Mouse (Mus musculus): ENCODE data around the gene Gpd1. TPM values are rescaled to one million over a fixed set of nuclear protein-coding genes. Genes with fewer than 3 reads are reported as not detected.
"Not testable (repeated sequence)": the region's sequence is repeated elsewhere in the genome, so short reads cannot be mapped to it uniquely, and the experiment has no call there.

Gpd1 gene
- polyA plus RNA-seq, 1 experiment: 114 TPM

- no peak overlapping the region for H3K4me3 ChIP-seq (replicated peaks; ENCODE audit: extremely low read depth, low read depth, low read length)
- DNase-seq: no peak
- H3K4me1 ChIP-seq (ENCODE audit: control insufficient read depth, insufficient read depth, low read length): no peaks in the 10 kb centered on the region
- TF ChIP-seq POLR2A (IDR thresholded peaks at IDR 0.05; ENCODE audit: borderline replicate concordance, extremely low read depth, low read depth, low read length) (no peak), CTCF (IDR thresholded peaks at IDR 0.05; ENCODE audit: insufficient read depth, low read length) (no peak)
- 89% methylated on average over 11 of the region's 11 CpGs for WGBS
These were observed 19.4 kb downstream of the Gpd1 start for GRCm38 (mm10) chr15:99736675-99737074.

GRCm38 (mm10) chr15:99740229-99740628 is 22.9 kb downstream of the Gpd1 start:
- 89% methylated on average over 4 of the region's 4 CpGs for WGBS
- TF ChIP-seq CTCF (IDR thresholded peaks at IDR 0.05; ENCODE audit: insufficient read depth, low read length) (no peak), POLR2A (IDR thresholded peaks at IDR 0.05; ENCODE audit: borderline replicate concordance, extremely low read depth, low read depth, low read length) (no peak)
- Histone ChIP-seq H3K4me1 (ENCODE audit: control insufficient read depth, insufficient read depth, low read length) (no peaks in the 10 kb centered on the region), H3K4me3 (replicated peaks; ENCODE audit: extremely low read depth, low read depth, low read length) (no peak overlapping the region)
- no peak for DNase-seq

GRCm38 (mm10) chr15:99754204-99754603 is 36.9 kb downstream of the Gpd1 start:
- TF ChIP-seq POLR2A (IDR thresholded peaks at IDR 0.05; ENCODE audit: borderline replicate concordance, extremely low read depth, low read depth, low read length) (no peak), CTCF (IDR thresholded peaks at IDR 0.05; ENCODE audit: insufficient read depth, low read length) (no peak)
- 61% methylated on average over 3 of the region's 3 CpGs for WGBS
- DNase-seq: no peak
- H3K4me3 ChIP-seq (replicated peaks; ENCODE audit: extremely low read depth, low read depth, low read length): no peak overlapping the region
- H3K4me1 ChIP-seq (ENCODE audit: control insufficient read depth, insufficient read depth, low read length): no peaks in the 10 kb centered on the region

- Histone ChIP-seq H3K4me1 (ENCODE audit: control insufficient read depth, insufficient read depth, low read length) (peaks cover 2% of the 10 kb centered on the region; the same call in 1 of the 2 replicates), H3K4me3 (replicated peaks; ENCODE audit: extremely low read depth, low read depth, low read length) (no peak overlapping the region)
- TF ChIP-seq POLR2A (IDR thresholded peaks at IDR 0.05; ENCODE audit: borderline replicate concordance, extremely low read depth, low read depth, low read length) (no peak), CTCF (IDR thresholded peaks at IDR 0.05; ENCODE audit: insufficient read depth, low read length) (no peak)
- DNase-seq: no peak
- WGBS: 85% methylated on average over 4 of the region's 4 CpGs
These were observed 50.2 kb downstream of the Gpd1 start for GRCm38 (mm10) chr15:99767467-99767866.

- 87% methylated on average over 1 of the region's 1 CpGs for WGBS
These were observed 51.4 kb downstream of the Gpd1 start for GRCm38 (mm10) chr15:99768761-99769160.

GRCm38 (mm10) chr15:99771004-99771500 is 53.7 kb downstream of the Gpd1 start:
- TF ChIP-seq POLR2A (IDR thresholded peaks at IDR 0.05; ENCODE audit: borderline replicate concordance, extremely low read depth, low read depth, low read length): no peak
- TF ChIP-seq CTCF (IDR thresholded peaks at IDR 0.05; ENCODE audit: insufficient read depth, low read length): no peak
- no peak for DNase-seq
- 7% methylated on average over 5 of the region's 5 CpGs for WGBS
- Histone ChIP-seq H3K4me3 (replicated peaks; ENCODE audit: extremely low read depth, low read depth, low read length) (peak overlapping the region; percentile 79), H3K4me1 (ENCODE audit: control insufficient read depth, insufficient read depth, low read length) (peaks cover 2% of the 10 kb centered on the region; the same call in 1 of the 2 replicates)

More at GRCm38 (mm10) chr15:99768761-99769160, 51.4 kb downstream of the Gpd1 start:
- H3K4me3 ChIP-seq (replicated peaks; ENCODE audit: extremely low read depth, low read depth, low read length): no peak overlapping the region
- TF ChIP-seq CTCF (IDR thresholded peaks at IDR 0.05; ENCODE audit: insufficient read depth, low read length) (no peak), POLR2A (IDR thresholded peaks at IDR 0.05; ENCODE audit: borderline replicate concordance, extremely low read depth, low read depth, low read length) (no peak)
- H3K4me1 ChIP-seq (ENCODE audit: control insufficient read depth, insufficient read depth, low read length): peaks cover 2% of the 10 kb centered on the region; the same call in 1 of the 2 replicates
- DNase-seq: no peak

GRCm38 (mm10) chr15:99771601-99772276 is 54.4 kb downstream of the Gpd1 start:
- DNase-seq: peak; percentile 50
- TF ChIP-seq POLR2A (IDR thresholded peaks at IDR 0.05; ENCODE audit: borderline replicate concordance, extremely low read depth, low read depth, low read length): no peak
- no peak for TF ChIP-seq CTCF (IDR thresholded peaks at IDR 0.05; ENCODE audit: insufficient read depth, low read length)
- WGBS: under 1% methylated on average over 59 of the region's 59 CpGs
- H3K4me1 ChIP-seq (ENCODE audit: control insufficient read depth, insufficient read depth, low read length): peaks cover 2% of the 10 kb centered on the region; the same call in 1 of the 2 replicates
- H3K4me3 ChIP-seq (replicated peaks; ENCODE audit: extremely low read depth, low read depth, low read length): peak overlapping the region; percentile 79

- Histone ChIP-seq H3K4me1 (ENCODE audit: control insufficient read depth, insufficient read depth, low read length) (peaks cover 2% of the 10 kb centered on the region; the same call in 1 of the 2 replicates), H3K4me3 (replicated peaks; ENCODE audit: extremely low read depth, low read depth, low read length) (peak overlapping the region; percentile 79)
- peak; percentile 90 for DNase-seq
- under 1% methylated on average over 41 of the region's 41 CpGs for WGBS
- TF ChIP-seq POLR2A (IDR thresholded peaks at IDR 0.05; ENCODE audit: borderline replicate concordance, extremely low read depth, low read depth, low read length): peak; percentile 93
- no peak for TF ChIP-seq CTCF (IDR thresholded peaks at IDR 0.05; ENCODE audit: insufficient read depth, low read length)
These were observed 55.1 kb downstream of the Gpd1 start for GRCm38 (mm10) chr15:99772277-99772880.

- H3K4me1 ChIP-seq (ENCODE audit: control insufficient read depth, insufficient read depth, low read length); DNase-seq: not testable (repeated sequence)
- peak within 1 kb of the TSS; percentile 79 for H3K4me3 ChIP-seq (replicated peaks; ENCODE audit: extremely low read depth, low read depth, low read length)
These were observed 55.4 kb downstream of the Gpd1 start, which contains the start of gene Cers5 for GRCm38 (mm10) chr15:99772881-99772924. Gene Cers5 (minus strand): TSS chr15:99772885.

- no peak for DNase-seq
- no peak for TF ChIP-seq CTCF (IDR thresholded peaks at IDR 0.05; ENCODE audit: insufficient read depth, low read length)
- no peak for TF ChIP-seq POLR2A (IDR thresholded peaks at IDR 0.05; ENCODE audit: borderline replicate concordance, extremely low read depth, low read depth, low read length)
- H3K4me3 ChIP-seq (replicated peaks; ENCODE audit: extremely low read depth, low read depth, low read length): no peak overlapping the region
- WGBS: 41% methylated on average over 3 of the region's 3 CpGs
- peaks cover 2% of the 10 kb centered on the region; the same call in 1 of the 2 replicates for H3K4me1 ChIP-seq (ENCODE audit: control insufficient read depth, insufficient read depth, low read length)
These were observed 55.6 kb downstream of the Gpd1 start for GRCm38 (mm10) chr15:99772925-99773324.

Other genes starting within 250 kb of the Gpd1 start
- gene Bcdin3d, start 242.8 kb upstream of the Gpd1 start, polyA plus RNA-seq (2012; rRNA removed): 5.0 and 5.2 TPM in 2 replicates
- gene Faim2, start 189.3 kb upstream of the Gpd1 start, polyA plus RNA-seq (2012; rRNA removed): 17.4 and 29.7 TPM in 2 replicates
- 1.1 and 1.3 TPM in 2 replicates for gene Aqp2, start 138.5 kb upstream of the Gpd1 start, polyA plus RNA-seq (2012; rRNA removed)
- 511 and 692 TPM in 2 replicates for gene Aqp5, start 126.7 kb upstream of the Gpd1 start, polyA plus RNA-seq (2012; rRNA removed)
- gene Aqp6, start 116.1 kb upstream of the Gpd1 start, polyA plus RNA-seq (2012; rRNA removed): not detected in 2 replicates
- 2.9 and 4.9 TPM in 2 replicates for gene Racgap1, start 65.9 kb upstream of the Gpd1 start, polyA plus RNA-seq (2012; rRNA removed)
- gene Asic1, start 47.1 kb upstream of the Gpd1 start, polyA plus RNA-seq (2012; rRNA removed): 0.18 and 0.19 TPM in 2 replicates
- 30.1 and 38.0 TPM in 2 replicates for gene Smarcd1, start 15.4 kb upstream of the Gpd1 start, polyA plus RNA-seq (2012; rRNA removed)
- gene Gm17349, start 12.0 kb upstream of the Gpd1 start, polyA plus RNA-seq (2012; rRNA removed): 1.0 TPM in 1 of 2 replicates, not detected in the other
- gene Cox14, start 8.1 kb downstream of the Gpd1 start, polyA plus RNA-seq (2012; rRNA removed): 168 and 205 TPM in 2 replicates
- gene Cers5, start 55.4 kb downstream of the Gpd1 start, polyA plus RNA-seq (2012; rRNA removed): 37.2 and 53.4 TPM in 2 replicates
- gene Lima1, start 157.9 kb downstream of the Gpd1 start, polyA plus RNA-seq (2012; rRNA removed): 23.6 and 29.7 TPM in 2 replicates
- 0.04 TPM in 1 of 2 replicates, not detected in the other for gene Fam186a, start 249.5 kb downstream of the Gpd1 start, polyA plus RNA-seq (2012; rRNA removed)